Mouse (Mus musculus) embryonic fibroblast, embryonic 13.5 days (primary cell): ENCODE results near the gene Galnt17. TPM values are rescaled to one million over a fixed set of nuclear protein-coding genes. Genes with fewer than 3 reads are reported as not detected.

ENCODE experiments used
- H3K27ac ChIP-seq: 2 replicates; pipeline ENCODE4 v1.5.1; 2012; ENCODE audit warnings: low read length, control low read depth, inconsistent platforms; ENCODE audit not compliant: insufficient read depth
- H3K4me1 ChIP-seq: 2 replicates; pipeline ENCODE4 v1.6.1; 2011; ENCODE audit warnings: low read length; ENCODE audit not compliant: control insufficient read depth, insufficient read depth
- H3K4me3 ChIP-seq: 2 replicates; pipeline ENCODE4 v1.5.1; 2011; ENCODE audit warnings: mild to moderate bottlenecking, control low read depth, low read length; ENCODE audit not compliant: insufficient read depth
- CTCF ChIP-seq: IDR thresholded peaks from 2 replicates; pipeline ENCODE4 v1.5.1; 2011; ENCODE audit warnings: mild to moderate bottlenecking, control low read depth, low read length, moderate library complexity, borderline replicate concordance; ENCODE audit not compliant: insufficient read depth
- POLR2A ChIP-seq: IDR thresholded peaks from 2 replicates; pipeline ENCODE4 v1.6.1; 2011; ENCODE audit warnings: low read depth, mild to moderate bottlenecking, control low read depth, low read length, moderate library complexity
- polyA plus RNA-seq: library from polyadenylated mRNA; stranded (reverse); fragments of >200 nt; gene quantifications from 2 replicates; pipeline ENCODE4 v1.2.4, GENCODE M21; 2011; ENCODE audit warnings: low read depth; ENCODE audit not compliant: missing spikeins, insufficient read length

The Galnt17 gene
- polyA plus RNA-seq, 1 experiment: 34.5 TPM

DNA sequence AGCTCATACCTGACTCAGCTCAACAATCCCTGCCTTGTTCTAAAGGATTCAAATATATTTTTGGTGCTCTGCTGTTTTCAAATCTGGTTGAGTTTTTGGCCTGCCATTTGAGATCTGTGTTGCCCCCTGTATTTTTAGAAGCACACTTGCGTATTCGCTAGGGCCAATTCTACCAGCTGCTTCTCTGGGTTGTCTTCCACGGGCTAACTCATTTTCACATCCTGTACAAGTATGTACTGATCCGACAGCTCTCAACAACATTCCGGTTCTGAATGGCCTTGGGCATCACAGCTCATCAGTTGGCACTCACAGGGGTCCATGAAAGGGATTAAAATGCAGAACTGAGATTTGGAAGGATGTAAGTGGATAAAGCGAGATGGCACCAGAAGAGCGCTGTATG lies 382.6 kb downstream of the Galnt17 start:
- Histone ChIP-seq H3K4me1 (no peaks in the 10 kb centered on the region), H3K27ac (no peak overlapping the region), H3K4me3 (no peak overlapping the region)
- TF ChIP-seq POLR2A: no peak
- no peak for TF ChIP-seq CTCF

DNA sequence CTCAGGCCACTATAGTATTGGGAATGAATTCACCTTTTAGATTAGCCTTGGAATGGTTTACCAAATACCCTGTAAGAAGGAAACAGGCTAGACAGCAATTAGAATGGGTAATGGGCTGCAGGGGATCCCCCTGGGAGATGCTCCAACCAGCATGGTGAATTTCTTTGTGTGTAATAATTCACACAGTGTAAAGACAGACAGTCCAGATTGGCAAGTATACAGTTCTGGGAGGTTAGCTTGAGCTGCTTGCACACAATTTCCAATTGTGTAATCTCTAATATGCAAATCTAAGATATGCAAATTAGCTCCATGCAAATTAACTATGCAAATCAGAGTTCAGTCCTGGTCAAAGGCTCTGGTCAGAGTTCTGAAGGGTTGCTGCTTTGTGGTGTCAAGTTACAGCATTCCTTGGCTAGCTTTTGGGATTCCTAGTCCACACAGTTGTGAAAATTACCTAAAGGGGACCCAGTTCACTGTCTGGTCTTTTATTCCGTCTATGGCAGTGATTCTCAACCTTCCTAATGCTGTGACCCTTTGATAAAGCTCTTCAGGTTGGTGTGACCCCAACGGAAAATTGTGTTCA lies 384.0 kb downstream of the Galnt17 start:
- Histone ChIP-seq H3K4me3 (no peak overlapping the region), H3K27ac (no peak overlapping the region), H3K4me1 (no peaks in the 10 kb centered on the region)
- no peak for TF ChIP-seq CTCF
- no peak for TF ChIP-seq POLR2A

DNA sequence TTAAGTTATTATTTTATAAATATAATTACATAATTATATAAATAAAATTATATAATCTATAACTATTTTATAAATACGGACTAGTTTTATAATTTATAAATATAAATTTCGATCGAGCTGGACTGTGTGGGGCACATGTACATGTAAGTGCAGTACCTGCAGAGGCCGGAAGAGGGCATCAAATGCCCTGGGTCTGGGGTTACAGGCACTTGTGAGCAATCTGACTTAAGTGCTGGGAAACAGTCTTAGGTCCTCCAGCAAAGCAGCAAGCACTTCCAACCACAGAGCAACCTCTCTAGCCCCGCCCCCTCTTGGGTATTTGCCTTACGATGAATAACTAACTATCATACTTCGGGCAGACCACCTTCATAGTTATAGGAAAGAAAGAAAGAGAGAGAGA lies 388.3 kb downstream of the Galnt17 start:
- Histone ChIP-seq H3K27ac (no peak overlapping the region), H3K4me1 (no peaks in the 10 kb centered on the region), H3K4me3 (no peak overlapping the region)
- TF ChIP-seq CTCF (no peak), POLR2A (no peak)

DNA sequence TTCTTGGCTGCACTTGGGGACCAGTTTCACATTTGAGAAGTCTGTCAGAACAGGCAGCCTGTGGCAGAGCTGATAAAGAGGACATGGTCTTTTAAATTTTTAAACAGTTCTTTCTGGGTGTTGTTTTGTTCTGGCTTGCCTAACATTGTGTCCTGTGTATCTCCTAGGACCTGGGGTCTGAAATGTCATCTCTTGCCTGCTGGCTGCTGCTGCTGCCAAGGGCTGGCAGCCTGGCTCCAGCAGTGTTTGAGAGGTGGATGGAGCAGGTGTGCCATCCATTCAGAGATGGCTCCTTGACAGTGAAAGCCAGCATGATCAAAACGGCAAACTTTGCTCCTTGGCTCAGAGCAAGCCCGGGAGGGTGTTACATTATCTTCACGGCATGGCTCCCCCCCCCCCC lies 393.7 kb downstream of the Galnt17 start:
- H3K4me3 ChIP-seq: no peak overlapping the region
- no peak overlapping the region for H3K27ac ChIP-seq
- H3K4me1 ChIP-seq: no peaks in the 10 kb centered on the region
- TF ChIP-seq CTCF (no peak), POLR2A (no peak)

DNA sequence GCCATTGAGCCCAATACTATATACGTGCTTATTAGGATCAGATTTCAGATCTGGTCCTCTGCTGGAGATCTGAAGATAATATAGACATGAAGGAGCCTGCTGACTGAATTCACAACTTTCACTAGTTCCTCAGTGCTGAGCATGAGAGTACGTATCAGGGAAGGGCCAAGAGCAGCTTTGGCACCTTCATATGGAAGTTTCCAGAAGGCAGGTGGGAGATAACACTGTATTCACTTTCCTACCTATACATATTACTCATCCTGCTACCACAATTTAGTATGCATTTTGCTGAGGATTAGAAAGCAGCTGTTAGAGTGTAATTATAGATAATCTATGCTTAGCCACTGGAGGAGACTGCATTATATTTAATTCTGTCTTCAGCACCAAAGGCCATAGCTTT lies 396.7 kb downstream of the Galnt17 start:
- H3K4me1 ChIP-seq: no peaks in the 10 kb centered on the region
- no peak overlapping the region for H3K27ac ChIP-seq
- H3K4me3 ChIP-seq: no peak overlapping the region
- TF ChIP-seq POLR2A (no peak), CTCF (no peak)

DNA sequence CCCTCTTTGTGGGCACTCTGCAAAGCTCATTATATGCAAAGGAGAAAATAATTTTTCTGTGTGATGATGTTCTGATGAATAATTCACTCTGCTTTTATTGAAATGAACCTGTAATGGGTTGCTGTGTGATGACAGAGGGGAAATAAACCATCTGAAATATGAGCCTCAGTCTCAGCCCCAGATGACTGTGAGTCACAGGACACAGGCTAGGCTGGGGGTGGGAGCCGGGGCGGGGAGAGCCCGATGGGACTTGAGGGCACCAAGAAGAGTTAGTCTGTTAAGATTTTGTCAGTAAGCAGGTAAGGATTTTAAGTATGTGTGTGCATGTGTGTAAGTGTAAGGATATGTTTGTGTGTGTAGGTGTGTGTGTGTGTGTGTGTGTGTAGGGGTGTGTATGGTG lies 406.6 kb downstream of the Galnt17 start:
- Histone ChIP-seq H3K4me3 (no peak overlapping the region), H3K27ac (0 out of 2 replicates have a peak overlapping the region, but pooled peaks have one; percentile 23)
- TF ChIP-seq POLR2A (no peak), CTCF (no peak)

DNA sequence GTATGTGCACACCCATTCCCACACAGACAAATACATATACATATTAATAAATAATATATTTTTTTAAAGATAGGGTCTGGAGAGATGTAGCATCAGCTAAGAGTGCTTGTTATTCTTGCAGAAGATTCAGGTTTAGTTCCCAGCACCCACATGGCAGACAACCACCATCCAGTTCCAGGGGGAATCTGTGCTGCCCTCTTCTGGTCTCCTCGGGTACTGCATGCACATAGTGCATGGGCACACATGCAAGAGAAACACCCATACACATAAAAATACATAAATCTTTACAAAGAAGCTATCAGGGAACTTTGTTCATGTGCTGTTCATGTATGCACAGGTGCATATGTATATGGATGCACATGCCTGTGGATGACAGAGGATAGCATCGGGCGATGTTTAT lies 412.3 kb downstream of the Galnt17 start:
- TF ChIP-seq CTCF (peak; percentile 8; the same call in 1 of the 2 replicates), POLR2A (no peak)
- H3K27ac ChIP-seq: no peak overlapping the region
- H3K4me1 ChIP-seq: peaks cover 2% of the 10 kb centered on the region; the same call in 1 of the 2 replicates
- no peak overlapping the region for H3K4me3 ChIP-seq

More for the DNA sequence above, 406.6 kb downstream of the Galnt17 start:
- peaks cover 4% of the 10 kb centered on the region; the same call in 1 of the 2 replicates for H3K4me1 ChIP-seq

DNA sequence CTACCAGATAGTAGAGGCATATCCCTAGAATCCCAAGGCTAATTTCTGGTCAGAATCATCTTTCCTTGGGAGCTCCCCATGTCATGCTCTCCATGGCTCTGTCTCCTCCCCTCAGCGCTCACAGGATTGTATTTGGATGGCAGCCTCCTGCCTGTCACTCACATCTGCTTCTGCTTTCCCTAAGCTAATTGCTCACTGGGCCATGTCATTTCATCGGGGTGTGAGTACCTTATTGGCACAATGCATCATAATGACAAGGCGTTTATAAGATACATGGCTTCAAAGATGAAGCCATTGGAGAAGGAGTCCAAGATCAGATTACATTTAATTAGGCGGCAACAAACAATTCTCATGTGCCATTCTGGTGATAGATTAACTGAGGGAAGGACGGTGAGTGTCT lies 416.6 kb downstream of the Galnt17 start:
- H3K4me1 ChIP-seq: no peaks in the 10 kb centered on the region
- TF ChIP-seq POLR2A (no peak), CTCF (no peak)
- H3K4me3 ChIP-seq: no peak overlapping the region
- H3K27ac ChIP-seq: no peak overlapping the region

DNA sequence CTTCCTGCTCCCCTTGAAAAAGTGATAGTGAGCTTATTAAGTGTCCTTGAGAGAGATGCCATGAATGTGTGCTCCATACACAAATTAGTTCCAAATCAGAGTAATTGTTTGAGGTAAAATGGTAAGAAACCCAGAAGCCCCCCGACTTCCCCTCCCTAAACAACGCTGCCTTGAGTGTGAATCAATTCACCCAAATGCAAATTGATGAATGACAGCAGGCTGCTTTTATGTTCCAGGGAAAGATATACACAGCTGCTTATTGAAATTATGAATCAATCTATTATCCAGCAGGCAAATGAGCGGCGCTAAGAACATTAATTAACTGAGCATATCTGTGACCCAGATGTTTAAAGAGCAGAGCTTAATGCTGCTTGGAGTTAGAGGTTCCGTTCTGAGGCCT lies 428.0 kb downstream of the Galnt17 start:
- Histone ChIP-seq H3K4me1 (no peaks in the 10 kb centered on the region), H3K4me3 (no peak overlapping the region), H3K27ac (no peak overlapping the region)
- TF ChIP-seq CTCF: no peak
- no peak for TF ChIP-seq POLR2A

DNA sequence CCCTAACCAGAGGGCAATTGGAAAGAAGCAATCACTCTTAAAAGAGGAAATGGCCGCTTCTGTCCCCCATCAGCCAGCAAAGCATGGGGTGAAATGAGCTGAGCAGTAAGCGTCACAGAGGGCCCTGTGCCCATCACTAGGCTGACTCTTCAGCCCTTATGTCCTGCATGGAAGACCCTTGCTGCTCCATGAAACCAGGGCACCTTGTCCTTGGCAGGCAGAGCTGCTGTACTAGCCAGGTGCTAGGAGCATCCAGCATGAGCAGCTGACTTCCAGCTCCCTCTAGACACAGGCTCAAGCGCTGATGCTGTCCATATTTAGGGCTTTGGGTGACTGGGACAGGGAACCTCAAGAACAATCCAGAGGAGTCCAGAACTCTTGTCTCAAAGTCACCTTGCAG lies 432.9 kb downstream of the Galnt17 start:
- H3K4me1 ChIP-seq: no peaks in the 10 kb centered on the region
- no peak for TF ChIP-seq POLR2A
- no peak for TF ChIP-seq CTCF
- H3K4me3 ChIP-seq: no peak overlapping the region
- H3K27ac ChIP-seq: no peak overlapping the region
